Mouse (Mus musculus): ENCODE measurements at regions not wholly inside any gene's neighbourhood (a gene's known extent, or its start where the extent isn't known, plus 50 kb on each side); places are given as distances from the start of the nearest gene placed in this dataset.

GRCm38 (mm10) chr8:98613834-98614428 lies 802.3 kb downstream of the Cdh8 start:
- no peak for DNase-seq (ENCODE audit: extremely low spot score)

DNA sequence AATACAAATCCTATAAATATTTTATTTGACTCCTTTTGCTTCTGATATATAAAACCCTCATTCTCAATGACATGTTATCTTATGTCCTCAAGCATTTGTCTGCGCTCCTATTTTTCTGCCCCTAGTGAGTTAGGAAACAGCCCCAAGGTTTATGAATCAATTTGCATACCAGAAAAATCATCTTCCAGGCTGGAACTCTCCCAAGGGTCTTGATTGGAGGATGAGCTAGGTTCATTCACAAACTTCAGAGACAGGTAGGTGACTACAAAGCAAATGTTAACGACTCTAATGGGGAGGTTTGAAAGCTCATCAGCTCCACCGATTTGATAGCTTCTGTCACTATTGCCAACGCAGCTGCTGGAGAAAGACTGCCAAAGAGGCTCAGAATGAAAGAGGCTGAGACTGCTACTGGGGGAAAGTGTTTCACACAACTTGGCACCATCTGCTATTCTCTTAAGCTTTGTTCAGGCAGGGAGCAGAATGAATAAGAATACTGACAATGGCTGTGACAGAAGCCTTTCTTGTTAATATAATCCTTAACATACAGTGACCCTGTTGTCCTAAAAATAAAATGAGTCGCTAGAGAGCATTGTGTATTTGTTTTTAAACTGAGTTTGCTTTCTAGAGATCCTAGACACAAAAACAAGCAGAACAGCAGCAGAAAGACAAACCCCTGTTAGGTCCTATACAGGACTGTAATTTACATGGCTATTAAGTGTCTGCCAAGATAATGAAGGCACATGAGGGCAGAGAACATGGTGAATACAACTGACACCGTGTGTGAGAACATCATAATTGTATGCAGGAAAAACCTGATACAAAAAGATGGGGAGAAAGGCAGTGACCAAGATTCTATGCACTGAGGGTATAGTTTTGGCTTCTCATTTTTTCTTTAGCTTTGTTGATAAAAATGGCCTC lies 843.4 kb downstream of the Cdh8 start:
- DNase-seq (ENCODE audit: extremely low spot score), result no peak

GRCm38 (mm10) chr8:98566661-98567060 lies 849.6 kb downstream of the Cdh8 start:
- DNase-seq (ENCODE audit: extremely low spot score), result no peak

- no peak for DNase-seq (ENCODE audit: extremely low spot score)
Measured at GRCm38 (mm10) chr8:98518459-98518858, 897.8 kb downstream of the Cdh8 start.

DNA sequence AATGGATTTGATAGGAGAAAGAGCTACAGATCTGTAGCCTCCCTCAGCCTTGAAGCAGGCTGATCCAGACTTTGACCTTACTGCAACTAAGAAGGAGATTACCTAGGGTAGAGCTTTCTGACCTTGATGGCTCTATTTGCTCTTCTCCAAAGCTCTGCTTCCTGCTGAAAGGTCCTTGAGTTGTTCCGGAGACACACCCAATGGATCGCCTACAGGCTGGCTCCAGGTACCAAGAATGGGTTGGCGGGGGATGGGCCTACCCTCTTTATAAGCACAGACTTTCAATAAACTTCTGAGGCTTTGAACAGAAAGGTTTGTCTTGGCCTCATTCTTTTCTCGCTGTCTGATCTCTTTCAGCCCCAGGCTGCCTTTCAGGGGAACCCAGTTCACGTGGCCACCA lies 901.0 kb downstream of the Cdh8 start:
- DNase-seq (ENCODE audit: extremely low spot score), result no peak

GRCm38 (mm10) chr8:98496793-98497192 lies 919.5 kb downstream of the Cdh8 start:
- DNase-seq (ENCODE audit: extremely low spot score), result no peak

- no peak for DNase-seq (ENCODE audit: extremely low spot score)
Measured at GRCm38 (mm10) chr8:98463375-98464030, 952.8 kb downstream of the Cdh8 start.

DNA sequence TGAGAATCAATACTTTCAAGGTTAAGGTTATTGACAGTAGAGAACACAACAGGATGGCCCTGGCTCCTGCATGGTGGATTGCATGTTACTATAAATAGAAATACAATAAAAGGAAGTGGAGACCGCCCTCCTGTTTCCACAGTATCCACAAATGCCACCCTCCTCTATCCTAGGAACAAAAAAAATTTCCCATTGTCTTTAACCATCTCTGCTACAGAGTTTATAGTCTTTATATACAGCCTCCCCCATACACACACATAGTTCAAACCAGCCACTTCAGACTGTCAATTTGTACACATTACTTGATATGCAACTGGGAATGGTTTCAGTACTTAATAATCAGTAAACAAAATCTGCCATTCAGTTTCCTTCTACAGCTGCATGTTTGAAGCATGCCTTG lies 960.7 kb downstream of the Cdh8 start:
- no peak for DNase-seq (ENCODE audit: extremely low spot score)
